ENCODE assay signal across 18 mouse cellular contexts in the genomic region with DNA sequence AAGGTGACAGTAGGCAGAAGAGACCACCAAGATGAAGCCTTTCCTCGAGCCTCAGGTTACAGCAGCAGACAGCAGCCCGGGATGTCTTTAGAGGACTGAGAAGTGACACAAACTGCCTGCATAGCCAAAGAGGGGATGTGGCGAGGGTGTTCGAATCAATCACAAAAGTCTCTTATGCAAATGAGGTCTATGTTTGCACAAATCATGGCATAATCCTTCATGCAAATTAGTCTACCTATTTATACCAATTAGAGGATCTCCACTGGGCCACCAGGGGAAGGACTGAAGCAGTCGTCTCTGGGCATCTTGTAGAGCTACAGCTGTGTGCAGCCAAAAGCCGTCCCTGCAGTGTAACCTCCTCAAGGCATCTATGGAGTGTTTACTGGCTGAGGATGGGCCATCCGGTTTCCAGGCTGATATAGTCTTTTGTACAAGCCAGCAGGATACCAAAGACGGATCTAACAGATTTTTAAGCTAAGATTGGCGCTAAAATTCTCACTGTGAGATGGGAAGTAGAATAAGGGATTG.
DNase-seq lines count a peak whose midpoint lies in the region; ATAC-seq and TF ChIP-seq lines count a peak whose summit lies in the region.
"Had no signal": no experiment of that assay in that cellular context is flagged by ENCODE, and none has a peak within 500 bp of the region (broad histone marks: within the 10 kb centered on the region; RNA-seq: fewer than 3 reads in every experiment).

No protein-coding gene starts in this region.

- peaks cover 5% of the 10 kb centered on the region; the same call in 1 of the 2 replicates for H3K4me1 ChIP-seq in forebrain, embryonic 12.5 days
- H3K4me1 ChIP-seq in forebrain, embryonic 11.5 days (replicated peaks; ENCODE audit: control insufficient read depth, insufficient read depth, low read length) = no peaks in the 10 kb centered on the region
- peaks cover 11% of the 10 kb centered on the region; the same call in 1 of the 2 replicates for H3K4me1 ChIP-seq in hindbrain, embryonic 12.5 days
- no peaks in the 10 kb centered on the region for H3K4me1 ChIP-seq in hindbrain, postnatal 0 days (ENCODE audit: insufficient read depth, low read length)
- 0 out of 2 replicates have a peak, but pooled peaks cover 3% of the 10 kb centered on the region for H3K4me1 ChIP-seq in midbrain, embryonic 14.5 days (ENCODE audit: control insufficient read depth, insufficient read depth, low read length)
- no peaks in the 10 kb centered on the region for H3K4me1 ChIP-seq in midbrain, embryonic 11.5 days (ENCODE audit: control insufficient read depth, insufficient read depth, low read length)
- H3K4me1 ChIP-seq: embryonic facial prominence, embryonic 12.5 days; heart, embryonic 13.5 days had no signal

- H3K9me3 ChIP-seq in forebrain, embryonic 12.5 days = no peaks in the 10 kb centered on the region
- no peaks in the 10 kb centered on the region for H3K9me3 ChIP-seq in forebrain, embryonic 11.5 days (ENCODE audit: control insufficient read depth, low read length)
- no peaks in the 10 kb centered on the region for H3K9me3 ChIP-seq in hindbrain, embryonic 12.5 days (replicated peaks)
- no peaks in the 10 kb centered on the region for H3K9me3 ChIP-seq in hindbrain, postnatal 0 days (ENCODE audit: low read length)
- H3K9me3 ChIP-seq in midbrain, embryonic 14.5 days (ENCODE audit: control insufficient read depth, low read length) = no peaks in the 10 kb centered on the region
- H3K9me3 ChIP-seq in midbrain, embryonic 11.5 days (ENCODE audit: control insufficient read depth, low read length) = no peaks in the 10 kb centered on the region
- H3K9me3 ChIP-seq: embryonic facial prominence, embryonic 12.5 days; heart, embryonic 13.5 days had no signal

- no peak overlapping the region for H3K4me2 ChIP-seq in forebrain, embryonic 12.5 days
- H3K4me2 ChIP-seq in forebrain, embryonic 11.5 days (ENCODE audit: low read depth, low read length, severe bottlenecking) = no peak overlapping the region
- H3K4me2 ChIP-seq in hindbrain, embryonic 12.5 days (replicated peaks) = no peak overlapping the region
- H3K4me2 ChIP-seq in hindbrain, postnatal 0 days (ENCODE audit: low read depth, low read length) = no peak overlapping the region
- no peak overlapping the region for H3K4me2 ChIP-seq in midbrain, embryonic 14.5 days (ENCODE audit: low read length)
- no peak overlapping the region for H3K4me2 ChIP-seq in midbrain, embryonic 11.5 days
- H3K4me2 ChIP-seq: embryonic facial prominence, embryonic 12.5 days; heart, embryonic 13.5 days had no signal

- no peak for DNase-seq in forebrain, embryonic 11.5 days (ENCODE audit: low spot score)
- DNase-seq in hindbrain, postnatal 0 days (ENCODE audit: low spot score) = no peak
- DNase-seq in midbrain, embryonic 14.5 days = peak; percentile 30
- no peak for DNase-seq in midbrain, embryonic 11.5 days (ENCODE audit: low spot score, missing footprints)
- DNase-seq in brain, embryonic 14.5 days (ENCODE audit: low read depth) = peak; percentile 46
- no peak for DNase-seq in c-Kit-positive CD71-positive TER-119-positive erythroid progenitor cells, embryonic 14.5 days (ENCODE audit: low spot score)
- DNase-seq: adrenal gland, postnatal 10 days; B cell, adult 2 months; gastrocnemius, postnatal 36 days; heart, adult 11 months; heart, postnatal 36 days; kidney, adult 2 months had no signal

- WGBS in forebrain, embryonic 12.5 days = 51% methylated on average over 9 of the region's 9 CpGs
- WGBS in forebrain, embryonic 11.5 days = 59% methylated on average over 9 of the region's 9 CpGs
- WGBS in hindbrain, embryonic 12.5 days = 67% methylated on average over 9 of the region's 9 CpGs
- 44% methylated on average over 9 of the region's 9 CpGs for WGBS in hindbrain, postnatal 0 days
- WGBS in midbrain, embryonic 14.5 days = 40% methylated on average over 9 of the region's 9 CpGs
- 64% methylated on average over 9 of the region's 9 CpGs for WGBS in midbrain, embryonic 11.5 days

- H3K9ac ChIP-seq in forebrain, embryonic 12.5 days = no peak overlapping the region
- no peak overlapping the region for H3K9ac ChIP-seq in forebrain, embryonic 11.5 days (ENCODE audit: low read length)
- H3K9ac ChIP-seq in hindbrain, embryonic 12.5 days = no peak overlapping the region
- H3K9ac ChIP-seq in hindbrain, postnatal 0 days (replicated peaks; ENCODE audit: low read length) = no peak overlapping the region
- H3K9ac ChIP-seq in midbrain, embryonic 14.5 days (replicated peaks; ENCODE audit: low read length) = no peak overlapping the region
- no peak overlapping the region for H3K9ac ChIP-seq in midbrain, embryonic 11.5 days (ENCODE audit: low read length)
- H3K9ac ChIP-seq: embryonic facial prominence, embryonic 12.5 days; heart, embryonic 13.5 days had no signal

- no peak for TF ChIP-seq POLR2A in brain, embryonic 14.5 days (IDR thresholded peaks at IDR 0.05; ENCODE audit: borderline replicate concordance, extremely low read depth, insufficient read depth, insufficient read length, poor library complexity, severe bottlenecking)

- H3K36me3 ChIP-seq in forebrain, embryonic 12.5 days (replicated peaks) = no peaks in the 10 kb centered on the region
- no peaks in the 10 kb centered on the region for H3K36me3 ChIP-seq in forebrain, embryonic 11.5 days (ENCODE audit: control insufficient read depth, insufficient read depth, low read length)
- no peaks in the 10 kb centered on the region for H3K36me3 ChIP-seq in hindbrain, embryonic 12.5 days
- no peaks in the 10 kb centered on the region for H3K36me3 ChIP-seq in hindbrain, postnatal 0 days (ENCODE audit: insufficient read depth, low read length)
- H3K36me3 ChIP-seq in midbrain, embryonic 14.5 days (ENCODE audit: control insufficient read depth, insufficient read depth, low read length) = no peaks in the 10 kb centered on the region
- no peaks in the 10 kb centered on the region for H3K36me3 ChIP-seq in midbrain, embryonic 11.5 days (ENCODE audit: control insufficient read depth, insufficient read depth, low read length)
- H3K36me3 ChIP-seq: embryonic facial prominence, embryonic 12.5 days; heart, embryonic 13.5 days had no signal

- H3K27me3 ChIP-seq in forebrain, embryonic 12.5 days = no peaks in the 10 kb centered on the region
- H3K27me3 ChIP-seq in forebrain, embryonic 11.5 days (ENCODE audit: control insufficient read depth, insufficient read depth, low read length) = no peaks in the 10 kb centered on the region
- no peaks in the 10 kb centered on the region for H3K27me3 ChIP-seq in hindbrain, embryonic 12.5 days
- no peaks in the 10 kb centered on the region for H3K27me3 ChIP-seq in hindbrain, postnatal 0 days (ENCODE audit: insufficient read depth, low read length)
- H3K27me3 ChIP-seq in midbrain, embryonic 14.5 days (ENCODE audit: control insufficient read depth, insufficient read depth, low read length) = no peaks in the 10 kb centered on the region
- no peaks in the 10 kb centered on the region for H3K27me3 ChIP-seq in midbrain, embryonic 11.5 days (ENCODE audit: control insufficient read depth, insufficient read depth, low read length)
- H3K27me3 ChIP-seq: embryonic facial prominence, embryonic 12.5 days; heart, embryonic 13.5 days had no signal

- H3K4me3 ChIP-seq in forebrain, embryonic 12.5 days (replicated peaks) = no peak overlapping the region
- no peak overlapping the region for H3K4me3 ChIP-seq in forebrain, embryonic 11.5 days (ENCODE audit: low read depth, low read length)
- no peak overlapping the region for H3K4me3 ChIP-seq in hindbrain, embryonic 12.5 days
- no peak overlapping the region for H3K4me3 ChIP-seq in hindbrain, postnatal 0 days (ENCODE audit: low read length)
- no peak overlapping the region for H3K4me3 ChIP-seq in midbrain, embryonic 14.5 days (replicated peaks; ENCODE audit: low read depth, low read length)
- H3K4me3 ChIP-seq in midbrain, embryonic 11.5 days (ENCODE audit: low read depth, low read length) = no peak overlapping the region
- H3K4me3 ChIP-seq: embryonic facial prominence, embryonic 12.5 days; heart, embryonic 13.5 days had no signal

- H3K27ac ChIP-seq in forebrain, embryonic 12.5 days = no peak overlapping the region
- H3K27ac ChIP-seq in forebrain, embryonic 11.5 days (ENCODE audit: low read depth, low read length) = no peak overlapping the region
- H3K27ac ChIP-seq in hindbrain, embryonic 12.5 days = no peak overlapping the region
- H3K27ac ChIP-seq in hindbrain, postnatal 0 days = no peak overlapping the region
- no peak overlapping the region for H3K27ac ChIP-seq in midbrain, embryonic 14.5 days (replicated peaks; ENCODE audit: low read depth, low read length)
- H3K27ac ChIP-seq in midbrain, embryonic 11.5 days (ENCODE audit: low read depth, low read length) = no peak overlapping the region
- H3K27ac ChIP-seq: embryonic facial prominence, embryonic 12.5 days; heart, embryonic 13.5 days had no signal

- ATAC-seq in forebrain, embryonic 12.5 days (ENCODE audit: low FRiP score) = peak; percentile 41; the same call in 1 of the 2 replicates
- ATAC-seq in forebrain, embryonic 11.5 days (replicated peaks; ENCODE audit: low FRiP score) = no peak
- 0 out of 2 replicates have a peak, but pooled peaks have one; percentile 53 for ATAC-seq in hindbrain, embryonic 12.5 days (ENCODE audit: low FRiP score)
- ATAC-seq in hindbrain, postnatal 0 days = no peak
- no peak for ATAC-seq in midbrain, embryonic 14.5 days (ENCODE audit: low FRiP score, low TSS enrichment)
- ATAC-seq in midbrain, embryonic 11.5 days (ENCODE audit: low FRiP score) = no peak
- ATAC-seq: CD4-positive, CD25-positive, alpha-beta regulatory T cell, adult 4 months; intestine, embryonic 16.5 days had no signal

- no peak for TF ChIP-seq CTCF in hindbrain, postnatal 0 days (IDR thresholded peaks at IDR 0.05; ENCODE audit: low read depth)
- no peak for TF ChIP-seq CTCF in brain, embryonic 14.5 days (IDR thresholded peaks at IDR 0.05; ENCODE audit: borderline replicate concordance, extremely low read depth, insufficient read depth, insufficient read length)

Comparison
In these comparisons a context has a peak if more than half of its experiments do, and no peak if none do; other contexts are left out.
1. ATAC-seq: peak in forebrain, embryonic 12.5 days (single experiment) and hindbrain, embryonic 12.5 days (single experiment); none in forebrain, embryonic 11.5 days (single experiment), hindbrain, postnatal 0 days (single experiment), midbrain, embryonic 14.5 days (single experiment) and midbrain, embryonic 11.5 days (single experiment).
2. DNase-seq: peak in midbrain, embryonic 14.5 days (single experiment) and brain, embryonic 14.5 days (single experiment); none in forebrain, embryonic 11.5 days (single experiment), hindbrain, postnatal 0 days (single experiment), midbrain, embryonic 11.5 days (single experiment) and c-Kit-positive CD71-positive TER-119-positive erythroid progenitor cells, embryonic 14.5 days (single experiment).